In genomic region chr17:36893387-36893786, GRCm38 (mm10) we compare ENCODE assay signal across 32 mouse cellular contexts. TPM values are rescaled to one million over a fixed set of nuclear protein-coding genes. Genes with fewer than 3 reads are reported as not detected.
DNase-seq lines count a peak whose midpoint lies in the region; ATAC-seq and TF ChIP-seq lines count a peak whose summit lies in the region.
"Had no signal": no experiment of that assay in that cellular context is flagged by ENCODE, and none has a peak within 500 bp of the region (broad histone marks: within the 10 kb centered on the region; RNA-seq: fewer than 3 reads in every experiment).

No protein-coding gene starts in this region.

- H3K9ac ChIP-seq in MEL (ENCODE audit: control insufficient read depth, low read depth, low read length, poor library complexity, severe bottlenecking), result no peak overlapping the region
- no peak overlapping the region for H3K9ac ChIP-seq in intestine, postnatal 0 days (ENCODE audit: low read depth, low read length)
- H3K9ac ChIP-seq: embryonic facial prominence, embryonic 13.5 days; forebrain, embryonic 12.5 days; forebrain, embryonic 15.5 days; heart, embryonic 13.5 days; hindbrain, embryonic 12.5 days; hindbrain, embryonic 15.5 days had no signal

- H3K27me3 ChIP-seq in MEL (ENCODE audit: control insufficient read depth in 1 of 2, insufficient read depth in 2 of 2, low read length in 2 of 2), result peaks cover 0 to 1% of the 10 kb centered on the region in 2 experiments; a peak in 3 of 4 replicates
- H3K27me3 ChIP-seq in intestine, postnatal 0 days (replicated peaks; ENCODE audit: control insufficient read depth, insufficient read depth, low read length), result no peaks in the 10 kb centered on the region
- H3K27me3 ChIP-seq in small intestine, adult 2 months (ENCODE audit: control insufficient read depth, insufficient read depth, low read length), result no peaks in the 10 kb centered on the region
- H3K27me3 ChIP-seq: CH12.LX; forebrain, embryonic 15.5 days; hindbrain, embryonic 15.5 days had no signal

- TF ChIP-seq EP300 in MEL (IDR thresholded peaks at IDR 0.05; ENCODE audit: low read depth in 1 of 2, low read length in 2 of 2), result peak in 1 of 2 experiments; percentile 61; a peak in 2 of 4 replicates

- no peak overlapping the region for H3K27ac ChIP-seq in MEL (ENCODE audit: control insufficient read depth, low read depth, low read length)
- H3K27ac ChIP-seq in intestine, postnatal 0 days (ENCODE audit: low read depth, low read length), result 0 out of 2 replicates have a peak overlapping the region, but pooled peaks have one; percentile 70
- H3K27ac ChIP-seq in small intestine, adult 2 months (ENCODE audit: insufficient read depth, low read depth, low read length), result peak overlapping the region; percentile 82
- H3K27ac ChIP-seq: embryonic facial prominence, embryonic 10.5 days; embryonic facial prominence, embryonic 13.5 days; forebrain, embryonic 12.5 days; forebrain, embryonic 15.5 days; heart, adult 2 months; heart, embryonic 10.5 days; heart, embryonic 13.5 days; hindbrain, embryonic 12.5 days; hindbrain, embryonic 15.5 days had no signal

- H3K4me2 ChIP-seq in intestine, postnatal 0 days (replicated peaks; ENCODE audit: low read depth), result no peak overlapping the region
- H3K4me2 ChIP-seq: embryonic facial prominence, embryonic 13.5 days; forebrain, embryonic 12.5 days; forebrain, embryonic 15.5 days; heart, embryonic 13.5 days; hindbrain, embryonic 12.5 days; hindbrain, embryonic 15.5 days had no signal

- ATAC-seq in intestine, postnatal 0 days, result no peak
- ATAC-seq: activated CD4-positive, CD25-positive, alpha-beta regulatory T cell, adult 4 months; forebrain, embryonic 15.5 days had no signal

- 47% methylated on average over 5 of the region's 5 CpGs for WGBS in intestine, postnatal 0 days
- 50% methylated on average over 5 of the region's 5 CpGs for WGBS in small intestine, adult 2 months

- peak; percentile 72 for DNase-seq in 416B (ENCODE audit: low read depth)
- DNase-seq in MEL (ENCODE audit: low read depth, low spot score), result peak; percentile 44
- no peak for DNase-seq in layer of hippocampus, postnatal 10 days (ENCODE audit: low spot score in 2 of 2)
- DNase-seq in cerebellum, postnatal 4 days (ENCODE audit: low spot score in 2 of 2), result no peak
- DNase-seq: adrenal gland, adult 8-10 months; adrenal gland, postnatal 25 days; cerebellum, adult 11-12 months; cerebellum, adult 9-10 months; cerebellum, postnatal 14 days; embryo, embryonic 11 days; gastrocnemius, postnatal 25 days; heart, adult 2 months had no signal

- H3K9me3 ChIP-seq in MEL (replicated peaks; ENCODE audit: insufficient read depth, low read length), result no peaks in the 10 kb centered on the region
- no peaks in the 10 kb centered on the region for H3K9me3 ChIP-seq in intestine, postnatal 0 days (ENCODE audit: control insufficient read depth)
- H3K9me3 ChIP-seq: embryonic facial prominence, embryonic 10.5 days; embryonic facial prominence, embryonic 13.5 days; forebrain, embryonic 12.5 days; forebrain, embryonic 15.5 days; G1E; heart, embryonic 10.5 days; heart, embryonic 13.5 days; hindbrain, embryonic 12.5 days; hindbrain, embryonic 15.5 days had no signal

- TF ChIP-seq POLR2A in MEL (IDR thresholded peaks at IDR 0.05; ENCODE audit: control insufficient read depth in 1 of 2, insufficient read depth in 1 of 2, low read depth in 1 of 2, low read length in 2 of 2, poor library complexity in 1 of 2), result no peak
- no peak for TF ChIP-seq POLR2A in small intestine, adult 2 months (IDR thresholded peaks at IDR 0.05; ENCODE audit: low read depth, low read length)

- H3K4me1 ChIP-seq in MEL (ENCODE audit: control insufficient read depth in 1 of 2, insufficient read depth in 2 of 2, low read length in 2 of 2), result peaks cover 0 to 12% of the 10 kb centered on the region in 2 experiments; a peak in 2 of 4 replicates
- H3K4me1 ChIP-seq in intestine, postnatal 0 days (replicated peaks; ENCODE audit: control insufficient read depth, insufficient read depth, low read length), result peaks cover 6% of the 10 kb centered on the region; the same call in 1 of the 2 replicates
- peaks cover 17% of the 10 kb centered on the region; the same call in 1 of the 2 replicates for H3K4me1 ChIP-seq in small intestine, adult 2 months (ENCODE audit: control insufficient read depth, insufficient read depth, insufficient read length, low read length)
- H3K4me1 ChIP-seq: embryonic facial prominence, embryonic 10.5 days; embryonic facial prominence, embryonic 13.5 days; forebrain, embryonic 12.5 days; forebrain, embryonic 15.5 days; heart, embryonic 10.5 days; heart, embryonic 13.5 days; hindbrain, embryonic 12.5 days; hindbrain, embryonic 15.5 days had no signal

- H3K36me3 ChIP-seq in MEL (ENCODE audit: control insufficient read depth in 1 of 2, insufficient read depth in 2 of 2, low read length in 2 of 2), result peaks cover 0 to 14% of the 10 kb centered on the region in 2 experiments; a peak in 2 of 4 replicates
- H3K36me3 ChIP-seq in intestine, postnatal 0 days (ENCODE audit: control insufficient read depth, insufficient read depth), result no peaks in the 10 kb centered on the region
- H3K36me3 ChIP-seq in small intestine, adult 2 months (ENCODE audit: control insufficient read depth, insufficient read depth, low read length), result no peaks in the 10 kb centered on the region
- H3K36me3 ChIP-seq: embryonic facial prominence, embryonic 10.5 days; embryonic facial prominence, embryonic 13.5 days; forebrain, embryonic 12.5 days; forebrain, embryonic 15.5 days; G1E; heart, embryonic 10.5 days; heart, embryonic 13.5 days; hindbrain, embryonic 12.5 days; hindbrain, embryonic 15.5 days had no signal

- H3K4me3 ChIP-seq in MEL (ENCODE audit: control insufficient read depth in 1 of 2, insufficient read depth in 1 of 2, low read depth in 2 of 2, low read length in 2 of 2), result no peak overlapping the region
- H3K4me3 ChIP-seq in intestine, postnatal 0 days (ENCODE audit: low read depth, low read length), result no peak overlapping the region
- H3K4me3 ChIP-seq in small intestine, adult 2 months (ENCODE audit: low read depth, low read length), result no peak overlapping the region
- H3K4me3 ChIP-seq: embryonic facial prominence, embryonic 10.5 days; embryonic facial prominence, embryonic 13.5 days; erythroblast, embryonic 14.5 days; forebrain, embryonic 12.5 days; forebrain, embryonic 15.5 days; heart, adult 2 months; heart, embryonic 10.5 days; heart, embryonic 13.5 days; hindbrain, embryonic 12.5 days; hindbrain, embryonic 15.5 days had no signal

- TF ChIP-seq RAD21 in MEL (IDR thresholded peaks at IDR 0.05; ENCODE audit: low read depth, low read length), result no peak

- TF ChIP-seq CTCF in MEL (IDR thresholded peaks at IDR 0.05 in 2 of 3, conservative IDR thresholded peaks at IDR 0.05 in 1 of 3; ENCODE audit: control insufficient read depth in 1 of 3, insufficient read depth in 1 of 3, low read depth in 2 of 3, low read length in 3 of 3, poor library complexity in 1 of 3, severe bottlenecking in 1 of 3), result no peak
- TF ChIP-seq CTCF in intestine, postnatal 0 days (IDR thresholded peaks at IDR 0.05; ENCODE audit: low read depth), result no peak
- no peak for TF ChIP-seq CTCF in small intestine, adult 2 months (IDR thresholded peaks at IDR 0.05; ENCODE audit: extremely low read depth, insufficient read length, insufficient replicate concordance, low read depth, low read length)

- H3K79me2 ChIP-seq in MEL (ENCODE audit: control insufficient read depth, insufficient read depth, low read length, poor library complexity), result no peaks in the 10 kb centered on the region

TF ChIP-seq in MEL, 35 proteins besides CTCF, POLR2A, EP300 and RAD21 (continues in another document):
- no peak for TF ChIP-seq ZKSCAN1 (IDR thresholded peaks at IDR 0.05; ENCODE audit: low read depth, low read length)
- TF ChIP-seq ZNF384 (IDR thresholded peaks at IDR 0.05; ENCODE audit: low read depth, low read length), result no peak
- no peak for TF ChIP-seq ZC3H11A (IDR thresholded peaks at IDR 0.05; ENCODE audit: low read depth, low read length)
- no peak for TF ChIP-seq GABPA (IDR thresholded peaks at IDR 0.05; ENCODE audit: low read depth, low read length)

RNA-seq across cellular contexts. Expression of gene Trim40, which starts 3.5 kb away (rescaled TPM):
- total RNA-seq in MEL (2012; rRNA removed), result 0.04 TPM in 1 of 2 replicates, not detected in the other
- under 1 TPM in 1 of 2 experiments, not detected in 1; 0.04 TPM for polyA plus RNA-seq in MEL (2012; ENCODE audit: insufficient read depth in 1 of 2, insufficient read length in 2 of 2, low read depth in 1 of 2, low replicate concordance in 2 of 2, missing spikeins in 1 of 2)
- 6.8 TPM in 2 replicates for polyA plus RNA-seq in intestine, postnatal 0 days (2015; fragmentation: Nextera tagmentation; extraction: Ambion mirVana)
- 23.2 and 42.3 TPM in 2 replicates for polyA plus RNA-seq in small intestine, adult 2 months (2012; rRNA removed)
- total RNA-seq in layer of hippocampus, postnatal 10 days (2021), result not detected
- total RNA-seq: CH12.LX; G1E; gastrocnemius, adult 8-10 months; gastrocnemius, postnatal 25 days; heart, adult 2 months; heart, postnatal 25 days; hematopoietic stem cell, adult 5-6 weeks had no signal
- polyA plus RNA-seq: activated CD4-positive, CD25-positive, alpha-beta regulatory T cell, adult 4 months; brain, embryonic 14.5 days; embryonic facial prominence, embryonic 10.5 days; embryonic facial prominence, embryonic 13.5 days; erythroblast, embryonic 14.5 days; forebrain, embryonic 12.5 days; forebrain, embryonic 15.5 days; G1E; gonadal fat pad, adult 2 months; heart, adult 2 months; heart, embryonic 10.5 days; heart, embryonic 13.5 days; hindbrain, embryonic 12.5 days had no signal

RNA-seq across cellular contexts. Expression of gene Trim31, which starts 4.5 kb away (rescaled TPM):
- not detected in 2 replicates for total RNA-seq in MEL (2012; rRNA removed)
- not detected for polyA plus RNA-seq in MEL (2012; ENCODE audit: insufficient read depth in 1 of 2, insufficient read length in 2 of 2, low read depth in 1 of 2, low replicate concordance in 2 of 2, missing spikeins in 1 of 2)
- 53.7 and 56.2 TPM in 2 replicates for polyA plus RNA-seq in intestine, postnatal 0 days (2015; fragmentation: Nextera tagmentation; extraction: Ambion mirVana)
- 31.8 and 57.0 TPM in 2 replicates for polyA plus RNA-seq in small intestine, adult 2 months (2012; rRNA removed)
- not detected for total RNA-seq in layer of hippocampus, postnatal 10 days (2021)
- total RNA-seq: adrenal gland, adult 8-10 months; adrenal gland, postnatal 25 days; CH12.LX; G1E; gastrocnemius, adult 8-10 months; gastrocnemius, postnatal 25 days; heart, adult 2 months; heart, postnatal 25 days; hematopoietic stem cell, adult 5-6 weeks had no signal
- polyA plus RNA-seq: activated CD4-positive, CD25-positive, alpha-beta regulatory T cell, adult 4 months; brain, embryonic 14.5 days; cortical plate, adult 2 months; embryonic facial prominence, embryonic 10.5 days; embryonic facial prominence, embryonic 13.5 days; erythroblast, embryonic 14.5 days; forebrain, embryonic 12.5 days; forebrain, embryonic 15.5 days; G1E; heart, adult 2 months; heart, embryonic 10.5 days; heart, embryonic 13.5 days; hindbrain, embryonic 12.5 days; hindbrain, embryonic 15.5 days had no signal

RNA-seq across cellular contexts. Expression of gene Trim10, which starts 24.0 kb away (rescaled TPM):
- total RNA-seq in MEL (2012; rRNA removed), result 20.6 and 30.2 TPM in 2 replicates
- polyA plus RNA-seq in MEL (2012; ENCODE audit: insufficient read depth in 1 of 2, insufficient read length in 2 of 2, low read depth in 1 of 2, low replicate concordance in 2 of 2, missing spikeins in 1 of 2), result 10 to 100 TPM in 1 of 2 experiments, not detected in 1; 30.4 TPM
- polyA plus RNA-seq in intestine, postnatal 0 days (2015; fragmentation: Nextera tagmentation; extraction: Ambion mirVana), result 0.07 and 0.21 TPM in 2 replicates
- polyA plus RNA-seq in small intestine, adult 2 months (2012; rRNA removed), result 0.09 TPM in 1 of 2 replicates, not detected in the other
- under 1 TPM in 1 of 2 experiments, not detected in 1; 0.16 TPM for total RNA-seq in layer of hippocampus, postnatal 10 days (2021)
- total RNA-seq: CH12.LX; gastrocnemius, adult 8-10 months had no signal
- polyA plus RNA-seq: cortical plate, adult 2 months had no signal

RNA-seq across cellular contexts. Expression of gene Trim15, which starts 26.4 kb away (rescaled TPM):
- total RNA-seq in MEL (2012; rRNA removed), result not detected in 2 replicates
- under 1 TPM in 1 of 2 experiments, not detected in 1; 0.07 TPM for polyA plus RNA-seq in MEL (2012; ENCODE audit: insufficient read depth in 1 of 2, insufficient read length in 2 of 2, low read depth in 1 of 2, low replicate concordance in 2 of 2, missing spikeins in 1 of 2)
- 16.4 and 23.0 TPM in 2 replicates for polyA plus RNA-seq in intestine, postnatal 0 days (2015; fragmentation: Nextera tagmentation; extraction: Ambion mirVana)
- 25.0 and 39.3 TPM in 2 replicates for polyA plus RNA-seq in small intestine, adult 2 months (2012; rRNA removed)
- total RNA-seq in layer of hippocampus, postnatal 10 days (2021), result not detected
- total RNA-seq: adrenal gland, postnatal 25 days; CH12.LX; gastrocnemius, adult 8-10 months; gastrocnemius, postnatal 25 days; heart, adult 2 months; heart, postnatal 25 days; hematopoietic stem cell, adult 5-6 weeks had no signal
- polyA plus RNA-seq: activated CD4-positive, CD25-positive, alpha-beta regulatory T cell, adult 4 months; cortical plate, adult 2 months; G1E; gonadal fat pad, adult 2 months; heart, embryonic 10.5 days had no signal

RNA-seq across cellular contexts. Expression of gene Rnf39, which starts 49.3 kb away (rescaled TPM):
- total RNA-seq in MEL (2012; rRNA removed), result not detected in 2 replicates
- polyA plus RNA-seq in MEL (2012; ENCODE audit: insufficient read depth in 1 of 2, insufficient read length in 2 of 2, low read depth in 1 of 2, low replicate concordance in 2 of 2, missing spikeins in 1 of 2), result under 1 TPM in 1 of 2 experiments, not detected in 1; 0.18 TPM
- 1.7 and 2.2 TPM in 2 replicates for polyA plus RNA-seq in intestine, postnatal 0 days (2015; fragmentation: Nextera tagmentation; extraction: Ambion mirVana)
- polyA plus RNA-seq in small intestine, adult 2 months (2012; rRNA removed), result 3.6 and 16.0 TPM in 2 replicates
- 1 to 10 TPM; 4.9 to 5.4 TPM for total RNA-seq in layer of hippocampus, postnatal 10 days (2021)
- total RNA-seq: CH12.LX; G1E; hematopoietic stem cell, adult 5-6 weeks had no signal
- polyA plus RNA-seq: activated CD4-positive, CD25-positive, alpha-beta regulatory T cell, adult 4 months; embryonic facial prominence, embryonic 10.5 days; erythroblast, embryonic 14.5 days; G1E; heart, embryonic 10.5 days had no signal

Comparison
In these comparisons a context has a peak if more than half of its experiments do, and no peak if none do; other contexts are left out.
1. DNase-seq: peak in 416B (single experiment) and MEL (single experiment); none in layer of hippocampus, postnatal 10 days (0 of 2) and cerebellum, postnatal 4 days (0 of 2).
2. RNA of gene Trim31, which starts 4.5 kb away (polyA plus RNA-seq): 31.8 to 57.0 TPM in small intestine, adult 2 months and 53.7 to 56.2 TPM in intestine, postnatal 0 days; not detected in MEL; every median in the first group is over 10 times any median in the second.